Mouse (Mus musculus) limb, embryonic 14.5 days (tissue): Measurements from ENCODE around the gene Vmn1r36. TPM values are rescaled to one million over a fixed set of nuclear protein-coding genes. Genes with fewer than 3 reads are reported as not detected.
"Not testable (repeated sequence)": the region's sequence is repeated elsewhere in the genome, so short reads cannot be mapped to it uniquely, and the experiment has no call there.

Experiments used
- ATAC-seq: fragments of 200-750 bp; cut with Nextera tagmentation; 2 replicates; pipeline ENCODE4 v1.8.0; 2017; ENCODE audit warnings: low read depth, moderate number of reproducible peaks, moderate TSS enrichment; ENCODE audit not compliant: low FRiP score
- DNase-seq: peaks from one replicate; pipeline ENCODE4 v3.0.0-alpha.2; 2015; ENCODE audit warnings: low spot score
- H3K27ac ChIP-seq: fragments of 300-500 bp; sonication (generic); replicated peaks from 2 replicates; pipeline ENCODE4 v1.5.1; 2014; ENCODE audit warnings: low read depth, mild to moderate bottlenecking, low read length, moderate library complexity, mixed read lengths
- H3K27me3 ChIP-seq: fragments of 300-500 bp; sonication (generic); 2 replicates; pipeline ENCODE4 v1.6.1; 2014; ENCODE audit warnings: low read length, mixed read lengths; ENCODE audit not compliant: control insufficient read depth, insufficient read depth
- H3K36me3 ChIP-seq: fragments of 300-500 bp; sonication (generic); 2 replicates; pipeline ENCODE4 v1.6.1; 2014; ENCODE audit warnings: mild to moderate bottlenecking, low read length, moderate library complexity, mixed read lengths; ENCODE audit not compliant: control insufficient read depth, insufficient read depth
- H3K4me1 ChIP-seq: fragments of 300-500 bp; sonication (generic); 2 replicates; pipeline ENCODE4 v1.6.1; 2014; ENCODE audit warnings: antibody characterized with exemption, low read length, mixed read lengths; ENCODE audit not compliant: control insufficient read depth, insufficient read depth
- H3K4me2 ChIP-seq: fragments of 300-500 bp; sonication (generic); replicated peaks from 2 replicates; pipeline ENCODE4 v1.6.1; 2014; ENCODE audit warnings: low read depth, mild to moderate bottlenecking, low read length, moderate library complexity; ENCODE audit not compliant: severe bottlenecking
- H3K4me3 ChIP-seq: fragments of 300-500 bp; sonication (generic); replicated peaks from 2 replicates; pipeline ENCODE4 v1.5.1; 2014; ENCODE audit warnings: low read length
- H3K9ac ChIP-seq: fragments of 300-500 bp; sonication (generic); 2 replicates; pipeline ENCODE4 v1.6.1; 2014; ENCODE audit warnings: mild to moderate bottlenecking, low read depth, low read length, moderate library complexity; ENCODE audit not compliant: severe bottlenecking
- H3K9me3 ChIP-seq: fragments of 300-500 bp; sonication (generic); 2 replicates; pipeline ENCODE4 v1.6.1; 2016; ENCODE audit warnings: low read length; ENCODE audit not compliant: control insufficient read depth
- POLR2A ChIP-seq: fragments of 200-500 bp; IDR thresholded peaks from 2 replicates; pipeline ENCODE4 v1.8.0; 2012; ENCODE audit warnings: inconsistent platforms, mild to moderate bottlenecking, moderate library complexity, borderline replicate concordance; ENCODE audit not compliant: insufficient read depth, insufficient read length; ENCODE audit errors: extremely low read depth
- WGBS: fragments of 180-500 bp; shearing (Covaris S2); extraction: QIAGEN DNeasy Blood & Tissue Kit; methylation state at CpG from one replicate; pipeline ENCODE4 v1.1.7; 2014; 5-methylcytosine and 5-hydroxymethylcytosine counted together
- polyA plus RNA-seq, 2 experiments: library from polyadenylated mRNA; depleted of rRNA in 1 of 2; stranded (reverse) in 1 of 2; unstranded in 1 of 2; fragments of >200 nt; fragmentation: Nextera tagmentation in 1 of 2; extraction: Ambion mirVana in 1 of 2; gene quantifications; 2 replicates each; pipeline versions ENCODE4 v1.2.1 to v1.2.3; 2012 to 2014

Gene Vmn1r36
- polyA plus RNA-seq (2012; rRNA removed) (not detected in 2 replicates), polyA plus RNA-seq (2014; fragmentation: Nextera tagmentation; extraction: Ambion mirVana) (not detected in 2 replicates)

DNA sequence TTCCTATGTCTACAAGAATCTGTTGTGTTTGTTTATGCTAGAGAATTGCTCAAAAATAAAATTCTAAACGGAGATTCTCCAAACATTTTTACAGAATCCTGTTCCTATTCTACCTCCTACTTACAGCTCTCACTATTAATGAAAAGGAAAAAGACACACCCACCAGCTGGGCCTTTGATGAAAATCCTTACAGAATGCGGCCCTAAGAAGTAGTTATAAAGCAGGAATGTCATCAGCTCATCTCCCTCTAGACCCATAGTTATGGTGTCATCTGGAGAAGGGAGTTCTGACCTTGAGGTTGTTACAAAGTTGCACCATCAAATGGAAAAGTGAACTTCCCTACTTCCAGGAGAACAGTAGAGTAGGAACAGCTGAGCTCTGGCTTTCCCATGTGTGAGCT, at the start of gene Vmn1r36:
Gene Vmn1r36, minus strand, starts transcription at position 101 of the 400 bp plus-strand sequence.
- not testable (repeated sequence) for H3K4me2 ChIP-seq, H3K27ac ChIP-seq, H3K27me3 ChIP-seq, H3K36me3 ChIP-seq, H3K4me3 ChIP-seq, H3K4me1 ChIP-seq, H3K9me3 ChIP-seq, H3K9ac ChIP-seq, ATAC-seq, DNase-seq
- WGBS: 61% methylated on average over 2 of the region's 2 CpGs

DNA sequence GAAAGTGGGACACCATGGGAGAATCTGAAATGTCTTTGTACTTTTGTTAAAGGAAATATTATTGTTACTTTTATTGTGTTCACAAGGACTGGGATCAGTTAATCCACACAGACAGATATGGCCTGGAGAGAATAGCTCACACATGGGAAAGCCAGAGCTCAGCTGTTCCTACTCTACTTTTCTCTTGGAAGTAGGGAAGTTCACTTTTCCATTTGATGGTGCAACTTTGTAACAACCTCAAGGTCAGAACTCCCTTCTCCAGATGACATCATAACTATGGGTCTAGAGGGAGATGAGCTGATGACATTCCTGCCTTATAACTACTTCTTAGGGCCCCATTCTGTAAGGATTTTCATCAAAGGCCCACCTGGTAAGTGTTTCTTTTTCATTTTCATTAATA, 10.1 kb upstream of the Vmn1r36 start, which contains the start of gene Vmn1r37:
Gene Vmn1r37, plus strand, starts transcription at position 301 of the 400 bp plus-strand sequence.
- H3K4me2 ChIP-seq, H3K9me3 ChIP-seq, H3K36me3 ChIP-seq, DNase-seq, H3K4me3 ChIP-seq, ATAC-seq, H3K27ac ChIP-seq, H3K9ac ChIP-seq, H3K27me3 ChIP-seq, H3K4me1 ChIP-seq: not testable (repeated sequence)

GRCm38 (mm10) chr6:66713854-66714253, 5.1 kb downstream of the Vmn1r36 start:
- no peaks in the 10 kb centered on the region for H3K27me3 ChIP-seq
- 65% methylated on average over 3 of the region's 3 CpGs for WGBS
- no peaks in the 10 kb centered on the region for H3K9me3 ChIP-seq
- no peaks in the 10 kb centered on the region for H3K4me1 ChIP-seq
- no peak overlapping the region for H3K9ac ChIP-seq
- no peaks in the 10 kb centered on the region for H3K36me3 ChIP-seq
- TF ChIP-seq POLR2A: no peak
- DNase-seq: no peak
- no peak overlapping the region for H3K4me3 ChIP-seq
- ATAC-seq: no peak
- H3K27ac ChIP-seq: no peak overlapping the region
- H3K4me2 ChIP-seq: no peak overlapping the region

GRCm38 (mm10) chr6:66708901-66709300, 10.1 kb downstream of the Vmn1r36 start:
- no peaks in the 10 kb centered on the region for H3K4me1 ChIP-seq
- H3K9ac ChIP-seq: no peak overlapping the region
- DNase-seq (no peak), ATAC-seq (no peak)
- H3K27me3 ChIP-seq: no peaks in the 10 kb centered on the region
- no peak overlapping the region for H3K4me2 ChIP-seq
- H3K27ac ChIP-seq: no peak overlapping the region
- H3K9me3 ChIP-seq: no peaks in the 10 kb centered on the region
- no peak for TF ChIP-seq POLR2A
- no peak overlapping the region for H3K4me3 ChIP-seq
- no peaks in the 10 kb centered on the region for H3K36me3 ChIP-seq

GRCm38 (mm10) chr6:66685806-66686205, 33.2 kb downstream of the Vmn1r36 start, which contains the start of gene Vmn1r35:
Vmn1r35 (minus strand) TSS chr6:66685906.
- WGBS: 75% methylated on average over 3 of the region's 3 CpGs
- Histone ChIP-seq H3K27ac (no peak within 1 kb of the TSS), H3K4me2 (no peak within 1 kb of the TSS), H3K4me3 (no peak within 1 kb of the TSS), H3K4me1 (no peaks in the 10 kb centered on the region), H3K27me3 (no peaks in the 10 kb centered on the region), H3K9me3 (no peaks in the 10 kb centered on the region), H3K36me3 (no peaks in the 10 kb centered on the region), H3K9ac (no peak within 1 kb of the TSS)
- DNase-seq (no peak), ATAC-seq (no peak)
- TF ChIP-seq POLR2A: no peak

Other genes starting within 250 kb of the Vmn1r36 start
- 52.7 and 65.6 TPM in 2 replicates for gene Mad2l1, start 183.8 kb downstream of the Vmn1r36 start, polyA plus RNA-seq (2012; rRNA removed)
- 72.3 and 72.4 TPM in 2 replicates for gene Mad2l1, start 183.8 kb downstream of the Vmn1r36 start, polyA plus RNA-seq (2014; fragmentation: Nextera tagmentation; extraction: Ambion mirVana)
- gene Vmn1r32, start 159.1 kb downstream of the Vmn1r36 start, polyA plus RNA-seq (2012; rRNA removed): 0.03 TPM in 1 of 2 replicates, not detected in the other
- 0.07 TPM in 2 replicates for gene Vmn1r32, start 159.1 kb downstream of the Vmn1r36 start, polyA plus RNA-seq (2014; fragmentation: Nextera tagmentation; extraction: Ambion mirVana)
- gene Vmn1r33, start 100.9 kb downstream of the Vmn1r36 start, polyA plus RNA-seq (2012; rRNA removed): not detected in 2 replicates
- gene Vmn1r33, start 100.9 kb downstream of the Vmn1r36 start, polyA plus RNA-seq (2014; fragmentation: Nextera tagmentation; extraction: Ambion mirVana): not detected in 2 replicates
- not detected in 2 replicates for gene Vmn1r34, start 75.3 kb downstream of the Vmn1r36 start, polyA plus RNA-seq (2012; rRNA removed)
- gene Vmn1r34, start 75.3 kb downstream of the Vmn1r36 start, polyA plus RNA-seq (2014; fragmentation: Nextera tagmentation; extraction: Ambion mirVana): not detected in 2 replicates
- gene Vmn1r35, start 33.3 kb downstream of the Vmn1r36 start, polyA plus RNA-seq (2012; rRNA removed): not detected in 2 replicates
- gene Vmn1r35, start 33.3 kb downstream of the Vmn1r36 start, polyA plus RNA-seq (2014; fragmentation: Nextera tagmentation; extraction: Ambion mirVana): not detected in 2 replicates
- not detected in 2 replicates for gene Vmn1r37, start 10.2 kb upstream of the Vmn1r36 start, polyA plus RNA-seq (2012; rRNA removed)
- gene Vmn1r37, start 10.2 kb upstream of the Vmn1r36 start, polyA plus RNA-seq (2014; fragmentation: Nextera tagmentation; extraction: Ambion mirVana): not detected in 2 replicates
- not detected in 2 replicates for gene Vmn1r38, start 63.5 kb upstream of the Vmn1r36 start, polyA plus RNA-seq (2012; rRNA removed)
- gene Vmn1r38, start 63.5 kb upstream of the Vmn1r36 start, polyA plus RNA-seq (2014; fragmentation: Nextera tagmentation; extraction: Ambion mirVana): not detected in 2 replicates
- 0.03 TPM in 1 of 2 replicates, not detected in the other for gene Vmn1r39, start 91.4 kb upstream of the Vmn1r36 start, polyA plus RNA-seq (2012; rRNA removed)
- not detected in 2 replicates for gene Vmn1r39, start 91.4 kb upstream of the Vmn1r36 start, polyA plus RNA-seq (2014; fragmentation: Nextera tagmentation; extraction: Ambion mirVana)
- 32.5 and 39.3 TPM in 2 replicates for gene Gng12, start 177.2 kb upstream of the Vmn1r36 start, polyA plus RNA-seq (2012; rRNA removed)
- 102 and 107 TPM in 2 replicates for gene Gng12, start 177.2 kb upstream of the Vmn1r36 start, polyA plus RNA-seq (2014; fragmentation: Nextera tagmentation; extraction: Ambion mirVana)